Mouse (Mus musculus): ENCODE measurements at regions not wholly inside any gene's neighbourhood (a gene's known extent, or its start where the extent isn't known, plus 50 kb on each side); places are given as distances from the start of the nearest gene placed in this dataset.

DNA sequence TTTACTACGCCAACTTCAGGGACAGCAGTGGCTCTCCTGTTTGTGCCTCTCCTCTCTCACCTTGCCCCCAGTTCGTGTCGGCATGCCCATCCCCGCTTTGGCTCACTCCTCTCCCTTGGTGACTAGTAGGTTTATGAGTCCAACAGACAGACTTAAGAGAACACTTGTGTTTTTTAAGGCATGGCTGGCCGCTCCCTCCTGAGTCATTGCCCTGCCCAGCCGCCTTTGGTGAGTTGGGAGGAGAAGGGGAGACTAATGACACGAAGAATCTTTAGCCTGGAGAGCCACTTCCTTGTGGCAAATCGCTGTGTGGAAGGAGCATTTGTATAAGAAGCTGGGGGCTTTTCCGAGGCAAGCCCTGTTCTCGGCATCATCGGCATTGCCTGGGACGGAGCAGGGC lies 79.8 kb upstream of the Dlx2 start:
- TF ChIP-seq CTCF (IDR thresholded peaks at IDR 0.05; ENCODE audit: extremely low read depth, insufficient read depth, low read length) (no peak), POLR2A (IDR thresholded peaks at IDR 0.05; ENCODE audit: extremely low read depth, insufficient read depth, low read length) (no peak)

Measured in cortical plate, adult 2 months (tissue).